Mouse (Mus musculus) forebrain, embryonic 15.5 days (tissue): ENCODE measurements around the gene Upf2. TPM values are rescaled to one million over a fixed set of nuclear protein-coding genes. Genes with fewer than 3 reads are reported as not detected.

Source experiments
- ATAC-seq: fragments of 200-750 bp; cut with Nextera tagmentation; replicated peaks from 2 replicates; pipeline ENCODE4 v1.8.0; 2017; ENCODE audit warnings: mild to moderate bottlenecking, moderate TSS enrichment, moderate library complexity
- H3K27ac ChIP-seq: fragments of 300-500 bp; sonication (generic); replicated peaks from 2 replicates; pipeline ENCODE4 v1.5.1; 2015; ENCODE audit warnings: mild to moderate bottlenecking, inconsistent platforms
- H3K27me3 ChIP-seq: fragments of 300-500 bp; sonication (generic); 2 replicates; pipeline ENCODE4 v1.6.1; 2015; ENCODE audit warnings: inconsistent platforms
- H3K36me3 ChIP-seq: fragments of 300-500 bp; sonication (generic); 2 replicates; pipeline ENCODE4 v1.6.1; 2015; ENCODE audit warnings: mild to moderate bottlenecking, inconsistent platforms
- H3K4me1 ChIP-seq: fragments of 300-500 bp; sonication (generic); 2 replicates; pipeline ENCODE4 v1.6.1; 2015; ENCODE audit warnings: inconsistent platforms
- H3K4me2 ChIP-seq: fragments of 300-500 bp; sonication (generic); replicated peaks from 2 replicates; pipeline ENCODE4 v1.6.1; 2015; ENCODE audit warnings: mild to moderate bottlenecking, inconsistent platforms
- H3K4me3 ChIP-seq: fragments of 300-500 bp; sonication (generic); 2 replicates; pipeline ENCODE4 v1.5.1; 2015; ENCODE audit warnings: mild to moderate bottlenecking, inconsistent platforms
- H3K9ac ChIP-seq: fragments of 300-500 bp; sonication (generic); replicated peaks from 2 replicates; pipeline ENCODE4 v1.6.1; 2015; ENCODE audit warnings: mild to moderate bottlenecking, inconsistent platforms
- H3K9me3 ChIP-seq: fragments of 300-500 bp; sonication (generic); 2 replicates; pipeline ENCODE4 v1.6.1; 2016; ENCODE audit warnings: inconsistent platforms
- WGBS: fragments of 180-500 bp; shearing (Covaris S2); methylation state at CpG from one replicate; pipeline ENCODE4 v1.1.7; 2015; ENCODE audit warnings: mixed read lengths; 5-methylcytosine and 5-hydroxymethylcytosine counted together
- polyA plus RNA-seq: library from polyadenylated mRNA; unstranded; fragments of >200 nt; fragmentation: Nextera tagmentation; extraction: Ambion mirVana; gene quantifications from 2 replicates; pipeline ENCODE4 v1.2.1, GENCODE M21; 2015

The Upf2 gene
- polyA plus RNA-seq, 1 experiment from 2014 or later = 9.1 TPM

DNA sequence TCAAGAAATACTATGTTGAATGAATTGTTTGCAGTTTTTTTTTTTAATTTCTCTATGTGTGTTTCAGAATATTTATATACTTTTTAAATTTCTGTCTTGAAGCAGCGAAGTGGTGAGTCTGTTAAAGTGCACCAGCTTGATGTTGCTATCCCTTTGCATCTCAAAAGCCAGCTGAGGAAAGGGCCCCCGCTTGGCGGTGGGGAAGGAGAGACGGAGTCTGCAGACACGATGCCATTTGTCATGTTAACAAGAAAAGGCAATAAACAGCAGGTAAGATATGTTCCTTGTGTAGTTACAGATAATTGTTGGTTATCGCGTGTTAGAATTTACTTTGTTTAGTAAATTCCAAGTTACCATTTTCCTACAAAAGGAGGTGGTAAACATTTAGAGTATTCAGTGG is 95.5 kb downstream of the Upf2 start:
- Histone ChIP-seq H3K4me3 (no peak overlapping the region), H3K36me3 (peaks cover 32% of the 10 kb centered on the region), H3K27ac (no peak overlapping the region), H3K9ac (no peak overlapping the region), H3K9me3 (no peaks in the 10 kb centered on the region), H3K27me3 (no peaks in the 10 kb centered on the region), H3K4me1 (no peaks in the 10 kb centered on the region), H3K4me2 (no peak overlapping the region)
- ATAC-seq = no peak
- WGBS = 77% methylated on average over 7 of the region's 7 CpGs

DNA sequence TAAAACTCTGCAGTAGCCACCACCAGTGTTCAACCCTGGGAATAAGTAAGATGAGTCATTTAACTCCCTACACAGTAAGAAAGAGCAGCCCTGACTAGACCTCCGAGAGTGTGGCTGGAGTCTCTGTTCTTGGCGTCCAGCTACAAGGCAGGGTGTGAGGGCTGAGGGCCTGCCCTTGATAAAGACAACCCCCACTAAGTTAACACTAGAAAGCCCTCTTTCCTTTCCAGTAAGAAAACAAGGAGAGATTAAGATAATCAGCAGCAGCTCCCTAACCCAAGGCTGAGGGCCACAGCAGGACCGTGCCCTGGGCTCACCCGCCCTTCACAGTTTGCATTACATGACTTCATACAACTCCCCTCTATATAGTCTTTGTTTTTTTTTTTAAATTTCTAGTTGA is 97.3 kb downstream of the Upf2 start:
- no peaks in the 10 kb centered on the region for H3K27me3 ChIP-seq
- H3K27ac ChIP-seq = no peak overlapping the region
- no peak overlapping the region for H3K4me2 ChIP-seq
- WGBS = 89% methylated on average over 4 of the region's 4 CpGs
- peaks cover 41% of the 10 kb centered on the region for H3K36me3 ChIP-seq
- no peak overlapping the region for H3K4me3 ChIP-seq
- ATAC-seq = no peak
- no peaks in the 10 kb centered on the region for H3K9me3 ChIP-seq
- H3K4me1 ChIP-seq = no peaks in the 10 kb centered on the region
- no peak overlapping the region for H3K9ac ChIP-seq

- Histone ChIP-seq H3K27ac (no peak overlapping the region), H3K4me3 (no peak overlapping the region), H3K4me1 (no peaks in the 10 kb centered on the region), H3K27me3 (no peaks in the 10 kb centered on the region), H3K4me2 (no peak overlapping the region), H3K36me3 (peaks cover 38% of the 10 kb centered on the region), H3K9me3 (no peaks in the 10 kb centered on the region), H3K9ac (no peak overlapping the region)
- no peak for ATAC-seq
- WGBS = 87% methylated on average over 3 of the region's 3 CpGs
Measured at GRCm38 (mm10) chr2:6049018-6049417, 97.7 kb downstream of the Upf2 start.

DNA sequence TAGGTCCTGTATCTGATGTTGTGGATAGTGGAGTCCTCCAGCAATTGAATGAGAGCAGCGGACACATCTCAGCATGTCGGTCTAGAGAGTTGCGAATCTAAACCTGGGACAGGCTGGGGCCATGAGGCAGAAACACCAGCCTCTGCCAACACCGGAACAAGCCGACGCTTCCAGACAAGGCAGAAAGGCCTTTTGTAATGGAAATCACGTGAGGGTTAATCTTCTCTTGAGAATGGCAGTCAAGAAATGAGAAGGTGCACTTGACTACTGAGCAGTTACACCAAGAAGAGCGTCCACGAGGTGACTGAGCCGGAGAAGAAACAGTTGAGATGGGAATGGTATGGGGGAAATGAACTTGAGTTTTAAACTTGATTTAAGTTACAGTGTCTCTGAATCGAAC is 104.2 kb downstream of the Upf2 start:
- peaks cover 34% of the 10 kb centered on the region for H3K36me3 ChIP-seq
- ATAC-seq = no peak
- 56% methylated on average over 11 of the region's 11 CpGs for WGBS

GRCm38 (mm10) chr2:6056518-6056917 is 105.2 kb downstream of the Upf2 start:
- H3K27me3 ChIP-seq = no peaks in the 10 kb centered on the region
- H3K27ac ChIP-seq = no peak overlapping the region
- H3K4me3 ChIP-seq = no peak overlapping the region
- peaks cover 25% of the 10 kb centered on the region for H3K36me3 ChIP-seq
- 95% methylated on average over 3 of the region's 3 CpGs for WGBS
- no peaks in the 10 kb centered on the region for H3K9me3 ChIP-seq
- no peak overlapping the region for H3K4me2 ChIP-seq
- H3K9ac ChIP-seq = no peak overlapping the region
- no peak for ATAC-seq
- no peaks in the 10 kb centered on the region for H3K4me1 ChIP-seq

More for the DNA sequence above, 104.2 kb downstream of the Upf2 start:
- Histone ChIP-seq H3K4me2 (no peak overlapping the region), H3K9me3 (no peaks in the 10 kb centered on the region), H3K27me3 (no peaks in the 10 kb centered on the region), H3K27ac (no peak overlapping the region), H3K4me1 (no peaks in the 10 kb centered on the region), H3K9ac (no peak overlapping the region), H3K4me3 (no peak overlapping the region)

DNA sequence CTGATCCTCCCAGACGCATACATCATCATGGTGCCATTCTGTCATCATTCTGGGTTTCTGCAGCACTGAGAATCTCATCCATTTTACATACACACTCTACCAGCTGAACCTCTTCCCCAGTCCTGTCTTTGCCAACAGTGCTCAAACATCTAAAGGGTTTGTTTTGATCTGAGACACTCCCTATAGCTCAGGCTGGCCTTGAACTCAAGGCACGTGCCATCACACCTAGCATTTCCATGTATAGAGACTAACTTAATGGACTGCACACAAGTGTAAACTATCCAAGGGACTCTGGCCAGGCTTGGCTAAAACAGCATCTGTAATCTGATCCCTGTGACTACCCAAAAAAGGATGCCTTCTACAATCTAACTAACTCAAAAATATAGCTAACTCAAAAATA is 108.0 kb downstream of the Upf2 start:
- Histone ChIP-seq H3K9me3 (no peaks in the 10 kb centered on the region), H3K4me3 (no peak overlapping the region), H3K27me3 (no peaks in the 10 kb centered on the region), H3K9ac (no peak overlapping the region), H3K36me3 (peaks cover 14% of the 10 kb centered on the region), H3K27ac (no peak overlapping the region), H3K4me1 (no peaks in the 10 kb centered on the region), H3K4me2 (no peak overlapping the region)
- ATAC-seq = no peak
- 80% methylated on average over 2 of the region's 2 CpGs for WGBS

GRCm38 (mm10) chr2:6060071-6060804 is 109.0 kb downstream of the Upf2 start:
- Histone ChIP-seq H3K4me1 (no peaks in the 10 kb centered on the region), H3K27me3 (no peaks in the 10 kb centered on the region), H3K9me3 (no peaks in the 10 kb centered on the region), H3K4me3 (no peak overlapping the region), H3K4me2 (no peak overlapping the region), H3K27ac (no peak overlapping the region), H3K36me3 (peaks cover 7% of the 10 kb centered on the region), H3K9ac (no peak overlapping the region)
- ATAC-seq = no peak
- WGBS = 76% methylated on average over 10 of the region's 10 CpGs

DNA sequence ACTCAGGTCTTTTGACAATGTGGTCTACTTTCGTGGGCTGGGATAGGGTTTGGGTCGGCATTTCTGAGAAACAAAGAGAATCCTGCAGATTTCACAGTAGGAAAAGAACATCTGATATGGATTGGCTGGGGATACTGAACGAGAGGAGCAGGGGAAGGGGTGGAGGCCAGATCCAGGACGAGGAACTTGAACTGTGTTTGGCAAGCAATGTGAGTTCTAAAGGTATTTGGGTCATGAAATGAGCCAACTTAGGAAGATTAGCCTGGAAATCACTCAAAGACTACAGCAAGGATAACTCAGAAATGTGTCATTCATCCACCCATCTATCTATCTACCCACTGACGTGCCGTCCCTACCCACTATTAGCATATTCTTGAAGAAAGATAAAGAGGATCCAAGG is 116.1 kb downstream of the Upf2 start:
- 80% methylated on average over 6 of the region's 6 CpGs for WGBS

GRCm38 (mm10) chr2:6070925-6071324 is 119.7 kb downstream of the Upf2 start:
- Histone ChIP-seq H3K4me1 (no peaks in the 10 kb centered on the region), H3K9me3 (no peaks in the 10 kb centered on the region), H3K36me3 (no peaks in the 10 kb centered on the region), H3K9ac (no peak overlapping the region), H3K4me3 (no peak overlapping the region), H3K4me2 (no peak overlapping the region), H3K27ac (no peak overlapping the region), H3K27me3 (no peaks in the 10 kb centered on the region)
- no peak for ATAC-seq
- WGBS = 48% methylated on average over 11 of the region's 11 CpGs

More for the DNA sequence above, 116.1 kb downstream of the Upf2 start:
- no peaks in the 10 kb centered on the region for H3K36me3 ChIP-seq
- H3K9me3 ChIP-seq = no peaks in the 10 kb centered on the region
- no peak for ATAC-seq
- no peak overlapping the region for H3K27ac ChIP-seq
- no peaks in the 10 kb centered on the region for H3K4me1 ChIP-seq
- no peaks in the 10 kb centered on the region for H3K27me3 ChIP-seq
- no peak overlapping the region for H3K4me2 ChIP-seq
- no peak overlapping the region for H3K9ac ChIP-seq
- H3K4me3 ChIP-seq = no peak overlapping the region

GRCm38 (mm10) chr2:6071598-6072440 is 120.5 kb downstream of the Upf2 start:
- Histone ChIP-seq H3K9me3 (no peaks in the 10 kb centered on the region), H3K9ac (no peak overlapping the region), H3K4me3 (no peak overlapping the region), H3K36me3 (no peaks in the 10 kb centered on the region), H3K4me2 (no peak overlapping the region), H3K4me1 (no peaks in the 10 kb centered on the region), H3K27ac (no peak overlapping the region), H3K27me3 (no peaks in the 10 kb centered on the region)
- WGBS = 75% methylated on average over 11 of the region's 11 CpGs
- ATAC-seq = no peak

DNA sequence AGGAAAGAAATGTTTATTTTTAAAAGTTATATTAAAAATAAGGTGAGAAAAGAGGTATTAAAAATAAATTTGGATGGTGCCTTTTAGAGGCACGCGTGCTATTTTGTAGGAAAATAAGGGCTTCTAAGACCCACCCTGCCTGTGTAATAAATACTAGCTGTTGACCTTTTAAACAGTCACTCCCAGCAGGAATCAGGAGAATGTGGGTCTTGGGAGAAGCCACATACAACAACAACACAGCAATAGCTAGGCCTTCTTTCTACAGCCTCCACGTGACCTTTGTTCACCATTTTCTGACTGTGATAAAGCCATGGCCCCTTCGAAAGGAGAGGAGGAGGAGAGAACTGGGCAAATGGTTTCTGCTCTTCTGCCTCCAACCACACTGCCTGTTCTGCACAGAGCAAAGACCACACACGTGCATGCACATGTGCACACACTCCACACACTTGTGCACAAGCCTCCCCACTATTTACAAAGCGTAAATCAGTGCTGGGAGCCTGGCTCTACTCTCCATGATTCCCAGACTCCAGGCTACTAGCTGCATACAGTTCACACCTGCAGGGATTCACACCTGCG is 121.5 kb downstream of the Upf2 start:
- Histone ChIP-seq H3K9ac (no peak overlapping the region), H3K4me1 (no peaks in the 10 kb centered on the region), H3K36me3 (no peaks in the 10 kb centered on the region), H3K27ac (no peak overlapping the region), H3K27me3 (no peaks in the 10 kb centered on the region), H3K4me2 (no peak overlapping the region), H3K9me3 (no peaks in the 10 kb centered on the region), H3K4me3 (no peak overlapping the region)
- WGBS = 85% methylated on average over 7 of the region's 7 CpGs
- no peak for ATAC-seq

- no peak for ATAC-seq
- no peak overlapping the region for H3K4me2 ChIP-seq
- H3K4me3 ChIP-seq = no peak overlapping the region
- 76% methylated on average over 10 of the region's 10 CpGs for WGBS
- H3K27me3 ChIP-seq = no peaks in the 10 kb centered on the region
- no peaks in the 10 kb centered on the region for H3K36me3 ChIP-seq
- no peaks in the 10 kb centered on the region for H3K9me3 ChIP-seq
- H3K9ac ChIP-seq = no peak overlapping the region
- H3K4me1 ChIP-seq = no peaks in the 10 kb centered on the region
- H3K27ac ChIP-seq = no peak overlapping the region
Measured at GRCm38 (mm10) chr2:6074891-6075529, 123.7 kb downstream of the Upf2 start.
